Mouse (Mus musculus): Measurements from ENCODE around the gene Grm3. TPM values are rescaled to one million over a fixed set of nuclear protein-coding genes. Genes with fewer than 3 reads are reported as not detected.

Grm3 gene
- total and polyA plus RNA-seq, 3 experiments = not detected

- H3K4me1 ChIP-seq (ENCODE audit: control insufficient read depth in 1 of 2, insufficient read depth in 2 of 2) = no peaks in the 10 kb centered on the region
- no peak overlapping the region for H3K4me2 ChIP-seq (ENCODE audit: insufficient read depth, low read depth, poor library complexity, severe bottlenecking)
- DNase-seq (ENCODE audit: extremely low read depth) = no peak
- in situ Hi-C loops (cut with MboI; ENCODE audit: low pct_ligation_motif_present, low pct_unique_long_range_greater_than_20kb, low sequenced_read_pairs) (no loop called here), dilution Hi-C loops (cut with MboI; ENCODE audit: extremely low pct_ligation_motif_present, extremely low pct_unique_long_range_greater_than_20kb, low sequenced_read_pairs) (no loop called here)
- no peaks in the 10 kb centered on the region for H3K27me3 ChIP-seq (replicated peaks)
- H3K79me2 ChIP-seq (replicated peaks; ENCODE audit: control insufficient read depth, extremely low read depth, insufficient read depth, poor library complexity, severe bottlenecking) = no peaks in the 10 kb centered on the region
- no peaks in the 10 kb centered on the region for H3K9me3 ChIP-seq (replicated peaks; ENCODE audit: low read length)
- H3K27ac ChIP-seq (ENCODE audit: insufficient read depth, low read depth) = no peak overlapping the region
- no peak for TF ChIP-seq CTCF (conservative IDR thresholded peaks at IDR 0.05 in 1 of 2, IDR thresholded peaks at IDR 0.05 in 1 of 2; ENCODE audit: low read depth in 2 of 2, low read length in 2 of 2)
- TF ChIP-seq BHLHE40 (IDR thresholded peaks at IDR 0.05; ENCODE audit: low read depth, low read length) = no peak
- no peak for TF ChIP-seq ZMIZ1 (IDR thresholded peaks at IDR 0.05; ENCODE audit: low read depth, low read length)
- TF ChIP-seq CHD1 (IDR thresholded peaks at IDR 0.05; ENCODE audit: low read depth, low read length) = no peak
- TF ChIP-seq POLR2A (IDR thresholded peaks at IDR 0.05; ENCODE audit: low read depth, low read length) = no peak
- no peak for TF ChIP-seq CHD2 (IDR thresholded peaks at IDR 0.05; ENCODE audit: low read length)
- TF ChIP-seq ZC3H11A (IDR thresholded peaks at IDR 0.05; ENCODE audit: low read depth, low read length) = no peak
- no peak for TF ChIP-seq UBTF (IDR thresholded peaks at IDR 0.05; ENCODE audit: low read depth, low read length)
- TF ChIP-seq MAFK (IDR thresholded peaks at IDR 0.05; ENCODE audit: insufficient replicate concordance, low read length) = no peak
- no peak for TF ChIP-seq RCOR1 (conservative IDR thresholded peaks at IDR 0.05; ENCODE audit: low read depth, low read length)
- TF ChIP-seq POLR2AphosphoS2 (IDR thresholded peaks at IDR 0.05; ENCODE audit: low read depth, low read length) = no peak
- TF ChIP-seq MAZ (IDR thresholded peaks at IDR 0.05; ENCODE audit: low read depth, low read length) = no peak
- TF ChIP-seq NELFE (IDR thresholded peaks at IDR 0.05; ENCODE audit: low read depth, low read length) = no peak
- TF ChIP-seq MYC (IDR thresholded peaks at IDR 0.05; ENCODE audit: low read depth, low read length) = no peak
- H3K36me3 ChIP-seq (replicated peaks in 1 of 2; ENCODE audit: control insufficient read depth in 1 of 2, insufficient read depth in 1 of 2, low read length in 1 of 2) = no peaks in the 10 kb centered on the region
- no peak overlapping the region for H3K4me3 ChIP-seq (replicated peaks in 1 of 3; ENCODE audit: low read depth in 2 of 3, low read length in 2 of 3, poor library complexity in 1 of 3)
- H3K9ac ChIP-seq (ENCODE audit: insufficient read depth, low read depth) = no peak overlapping the region
Measured at GRCm38 (mm10) chr5:9477587-9477986, 247.4 kb downstream of the Grm3 start.

GRCm38 (mm10) chr5:9453298-9453697 lies 271.7 kb downstream of the Grm3 start:
- Histone ChIP-seq H3K36me3 (replicated peaks in 1 of 2; ENCODE audit: control insufficient read depth in 1 of 2, insufficient read depth in 1 of 2, low read length in 1 of 2) (no peaks in the 10 kb centered on the region), H3K79me2 (replicated peaks; ENCODE audit: control insufficient read depth, extremely low read depth, insufficient read depth, poor library complexity, severe bottlenecking) (no peaks in the 10 kb centered on the region), H3K4me3 (replicated peaks in 1 of 3; ENCODE audit: low read depth in 2 of 3, low read length in 2 of 3, poor library complexity in 1 of 3) (no peak overlapping the region), H3K4me1 (ENCODE audit: control insufficient read depth in 1 of 2, insufficient read depth in 2 of 2) (no peaks in the 10 kb centered on the region), H3K9ac (ENCODE audit: insufficient read depth, low read depth) (no peak overlapping the region), H3K4me2 (ENCODE audit: insufficient read depth, low read depth, poor library complexity, severe bottlenecking) (no peak overlapping the region), H3K9me3 (replicated peaks; ENCODE audit: low read length) (no peaks in the 10 kb centered on the region), H3K27me3 (replicated peaks) (no peaks in the 10 kb centered on the region), H3K27ac (ENCODE audit: insufficient read depth, low read depth) (no peak overlapping the region)
- in situ Hi-C loops (cut with MboI; ENCODE audit: low pct_ligation_motif_present, low pct_unique_long_range_greater_than_20kb, low sequenced_read_pairs) = no loop called here
- TF ChIP-seq SMC3 (IDR thresholded peaks at IDR 0.05; ENCODE audit: low read depth, low read length) (peak; percentile 16; the same call in 1 of the 2 replicates), RAD21 (IDR thresholded peaks at IDR 0.05; ENCODE audit: low read depth, low read length) (peak; percentile 33), MYC (IDR thresholded peaks at IDR 0.05; ENCODE audit: low read depth, low read length) (no peak), CTCF (conservative IDR thresholded peaks at IDR 0.05 in 1 of 2, IDR thresholded peaks at IDR 0.05 in 1 of 2; ENCODE audit: low read depth in 2 of 2, low read length in 2 of 2) (peak in 1 of 2 experiments; percentile 45; a peak in 2 of 4 replicates)
- DNase-seq (ENCODE audit: extremely low read depth) = no peak
- dilution Hi-C loops (cut with MboI; ENCODE audit: extremely low pct_ligation_motif_present, extremely low pct_unique_long_range_greater_than_20kb, low sequenced_read_pairs) = no loop called here
